ENCODE assay signal across 13 mouse cellular contexts in genomic region chr3:20821712-20822111, GRCm38 (mm10).
DNase-seq lines count a peak whose midpoint lies in the region; ATAC-seq and TF ChIP-seq lines count a peak whose summit lies in the region.
"Had no signal": no experiment of that assay in that cellular context is flagged by ENCODE, and none has a peak within 500 bp of the region (broad histone marks: within the 10 kb centered on the region; RNA-seq: fewer than 3 reads in every experiment).

No protein-coding gene starts in this region.

- H3K27ac ChIP-seq in gastrocnemius, adult 2 months: peak overlapping the region; percentile 76
- H3K27ac ChIP-seq in left cerebral cortex, adult 2 months: peak overlapping the region; percentile 87
- no peak overlapping the region for H3K27ac ChIP-seq in intestine, embryonic 15.5 days
- H3K27ac ChIP-seq: embryonic facial prominence, embryonic 13.5 days; forebrain, embryonic 13.5 days; heart, embryonic 13.5 days; hindbrain, embryonic 15.5 days had no signal

- DNase-seq in gastrocnemius, adult 2 months: no peak
- no peak for DNase-seq in gastrocnemius, postnatal 36 days
- DNase-seq in left cerebral cortex, adult 2 months (ENCODE audit: extremely low spot score in 1 of 2, low spot score in 2 of 2): no peak
- DNase-seq in left cerebral cortex, postnatal 10 days (ENCODE audit: extremely low spot score in 1 of 2, low spot score in 2 of 2): no peak
- peak; percentile 37 to 65 for DNase-seq in left cerebral cortex, adult 9 months (ENCODE audit: low spot score in 2 of 2)
- DNase-seq: adrenal gland, adult 2 months; adrenal gland, postnatal 25 days; forebrain, postnatal 0 days had no signal

- H3K4me1 ChIP-seq in intestine, embryonic 15.5 days (replicated peaks): no peaks in the 10 kb centered on the region
- H3K4me1 ChIP-seq: embryonic facial prominence, embryonic 13.5 days; heart, embryonic 13.5 days; hindbrain, embryonic 15.5 days had no signal

- 76% methylated on average over 4 of the region's 4 CpGs for WGBS in intestine, embryonic 15.5 days

- H3K4me3 ChIP-seq in gastrocnemius, adult 2 months: peak overlapping the region; percentile 51
- no peak overlapping the region for H3K4me3 ChIP-seq in left cerebral cortex, adult 2 months
- H3K4me3 ChIP-seq in intestine, embryonic 15.5 days (replicated peaks): no peak overlapping the region
- H3K4me3 ChIP-seq: embryonic facial prominence, embryonic 13.5 days; forebrain, embryonic 13.5 days; heart, embryonic 13.5 days; hindbrain, embryonic 15.5 days had no signal

- no peak for TF ChIP-seq CTCF in gastrocnemius, adult 2 months (IDR thresholded peaks at IDR 0.05)
- no peak for TF ChIP-seq CTCF in left cerebral cortex, adult 2 months (IDR thresholded peaks at IDR 0.05)

- H3K27me3 ChIP-seq in intestine, embryonic 15.5 days (replicated peaks): no peaks in the 10 kb centered on the region
- H3K27me3 ChIP-seq: embryonic facial prominence, embryonic 13.5 days; forebrain, embryonic 13.5 days; heart, embryonic 13.5 days; hindbrain, embryonic 15.5 days had no signal

- no peak for ATAC-seq in intestine, embryonic 15.5 days
- ATAC-seq: forebrain, embryonic 13.5 days; forebrain, postnatal 0 days had no signal

- H3K36me3 ChIP-seq in intestine, embryonic 15.5 days: no peaks in the 10 kb centered on the region
- H3K36me3 ChIP-seq: embryonic facial prominence, embryonic 13.5 days; heart, embryonic 13.5 days; hindbrain, embryonic 15.5 days had no signal

- no peak overlapping the region for H3K4me2 ChIP-seq in intestine, embryonic 15.5 days (replicated peaks)
- H3K4me2 ChIP-seq: embryonic facial prominence, embryonic 13.5 days; forebrain, embryonic 13.5 days; heart, embryonic 13.5 days; hindbrain, embryonic 15.5 days had no signal

- intact Hi-C loops in gastrocnemius, adult 2 months (cut with DNase I): no loop called here
- intact Hi-C loops in gastrocnemius, postnatal 36 days (cut with DNase I): no loop called here
- intact Hi-C loops in left cerebral cortex, adult 2 months (cut with DNase I): loop anchor here (2.0 to 10.0 kb wide), 7 partner anchors 71 to 656 kb away; no protein-coding TSS in a partner anchor
- intact Hi-C loops in left cerebral cortex, postnatal 10 days (cut with DNase I): no loop called here

- H3K9ac ChIP-seq in intestine, embryonic 15.5 days: no peak overlapping the region
- H3K9ac ChIP-seq: embryonic facial prominence, embryonic 13.5 days; forebrain, embryonic 13.5 days; forebrain, postnatal 0 days; heart, embryonic 13.5 days; hindbrain, embryonic 15.5 days had no signal

- no peaks in the 10 kb centered on the region for H3K9me3 ChIP-seq in intestine, embryonic 15.5 days
- H3K9me3 ChIP-seq: embryonic facial prominence, embryonic 13.5 days; forebrain, embryonic 13.5 days; heart, embryonic 13.5 days; hindbrain, embryonic 15.5 days had no signal

Comparison
In these comparisons a context has a peak if more than half of its experiments do, and no peak if none do; other contexts are left out.
1. DNase-seq: peak in left cerebral cortex, adult 9 months (2 of 2); none in gastrocnemius, adult 2 months (single experiment), gastrocnemius, postnatal 36 days (0 of 2), left cerebral cortex, adult 2 months (0 of 2) and left cerebral cortex, postnatal 10 days (0 of 2).